Mouse (Mus musculus) stomach, postnatal 0 days (tissue): ENCODE measurements around the gene Gpr68. TPM values are rescaled to one million over a fixed set of nuclear protein-coding genes. Genes with fewer than 3 reads are reported as not detected.

Source experiments
- ATAC-seq: fragments of 200-750 bp; cut with Nextera tagmentation; 2 replicates; pipeline ENCODE4 v1.8.0; 2017; ENCODE audit not compliant: low FRiP score, low TSS enrichment
- DNase-seq: peaks from one replicate; pipeline ENCODE4 v3.0.0-alpha.2; 2016; ENCODE audit warnings: low spot score
- H3K27ac ChIP-seq: fragments of 300-500 bp; sonication (generic); replicated peaks from 2 replicates; pipeline ENCODE4 v1.5.1; 2014; ENCODE audit warnings: mild to moderate bottlenecking, control low read depth
- H3K27me3 ChIP-seq: fragments of 300-500 bp; sonication (generic); 2 replicates; pipeline ENCODE4 v1.6.1; 2014; ENCODE audit warnings: low read length; ENCODE audit not compliant: control insufficient read depth, insufficient read depth
- H3K36me3 ChIP-seq: fragments of 300-500 bp; sonication (generic); 2 replicates; pipeline ENCODE4 v1.6.1; 2014; ENCODE audit warnings: low read length, mixed read lengths; ENCODE audit not compliant: control insufficient read depth, insufficient read depth
- H3K4me1 ChIP-seq: fragments of 300-500 bp; sonication (generic); replicated peaks from 2 replicates; pipeline ENCODE4 v1.6.1; 2014; ENCODE audit warnings: antibody characterized with exemption; ENCODE audit not compliant: control insufficient read depth, insufficient read depth
- H3K4me2 ChIP-seq: fragments of 300-500 bp; sonication (generic); replicated peaks from 2 replicates; pipeline ENCODE4 v1.6.1; 2014; ENCODE audit warnings: low read depth, mild to moderate bottlenecking, control low read depth, moderate library complexity
- H3K4me3 ChIP-seq: fragments of 300-500 bp; sonication (generic); 2 replicates; pipeline ENCODE4 v1.5.1; 2014; ENCODE audit warnings: low read depth, low read length, control low read depth
- H3K9ac ChIP-seq: fragments of 300-500 bp; sonication (generic); 2 replicates; pipeline ENCODE4 v1.6.1; 2014; ENCODE audit warnings: mild to moderate bottlenecking, low read length, control low read depth, mixed read lengths
- H3K9me3 ChIP-seq: fragments of 300-500 bp; sonication (generic); 2 replicates; pipeline ENCODE4 v1.6.1; 2016; ENCODE audit warnings: low read length; ENCODE audit not compliant: control insufficient read depth
- CTCF ChIP-seq: IDR thresholded peaks from 2 replicates; pipeline ENCODE4 v1.5.1; 2016; ENCODE audit warnings: antibody characterized with exemption, low read depth, mild to moderate bottlenecking, moderate library complexity
- EP300 ChIP-seq: optimal IDR thresholded peaks from 2 replicates; pipeline ENCODE3; 2016; ENCODE audit warnings: antibody characterized with exemption
- WGBS: fragments of 180-500 bp; shearing (Covaris S2); extraction: QIAGEN DNeasy Blood & Tissue Kit; methylation state at CpG from one replicate; pipeline ENCODE4 v1.1.7; 2014; 5-methylcytosine and 5-hydroxymethylcytosine counted together
- polyA plus RNA-seq: library from polyadenylated mRNA; unstranded; fragments of >200 nt; fragmentation: Nextera tagmentation; extraction: Ambion mirVana; gene quantifications from 2 replicates; pipeline ENCODE4 v1.2.1, GENCODE M21; 2015

The Gpr68 gene
- polyA plus RNA-seq, 1 experiment from 2014 or later, result 0.44 TPM

GRCm38 (mm10) chr12:100865072-100865471 is 42.9 kb downstream of the Gpr68 start:
- Histone ChIP-seq H3K4me3 (no peak overlapping the region), H3K36me3 (no peaks in the 10 kb centered on the region), H3K4me1 (no peaks in the 10 kb centered on the region), H3K4me2 (no peak overlapping the region), H3K27me3 (no peaks in the 10 kb centered on the region), H3K9me3 (no peaks in the 10 kb centered on the region), H3K27ac (no peak overlapping the region), H3K9ac (no peak overlapping the region)
- no peak for TF ChIP-seq CTCF
- TF ChIP-seq EP300, result no peak
- no peak for ATAC-seq
- DNase-seq, result no peak

- no peaks in the 10 kb centered on the region for H3K4me1 ChIP-seq
- H3K4me2 ChIP-seq, result no peak overlapping the region
- ATAC-seq (peak; percentile 73), DNase-seq (peak; percentile 60)
- TF ChIP-seq EP300 (no peak), CTCF (peak; percentile 43)
- no peak overlapping the region for H3K4me3 ChIP-seq
- H3K27ac ChIP-seq, result no peak overlapping the region
- H3K9me3 ChIP-seq, result no peaks in the 10 kb centered on the region
- H3K27me3 ChIP-seq, result no peaks in the 10 kb centered on the region
- no peaks in the 10 kb centered on the region for H3K36me3 ChIP-seq
- WGBS, result 75% methylated on average over 3 of the region's 3 CpGs
- no peak overlapping the region for H3K9ac ChIP-seq
Measured at GRCm38 (mm10) chr12:100862856-100863446, 45.0 kb downstream of the Gpr68 start.

GRCm38 (mm10) chr12:100862272-100862671 is 45.7 kb downstream of the Gpr68 start:
- Histone ChIP-seq H3K4me3 (no peak overlapping the region), H3K27ac (no peak overlapping the region), H3K9ac (no peak overlapping the region), H3K27me3 (no peaks in the 10 kb centered on the region), H3K4me2 (no peak overlapping the region), H3K9me3 (no peaks in the 10 kb centered on the region), H3K36me3 (no peaks in the 10 kb centered on the region), H3K4me1 (no peaks in the 10 kb centered on the region)
- 66% methylated on average over 3 of the region's 3 CpGs for WGBS
- ATAC-seq (no peak), DNase-seq (no peak)
- TF ChIP-seq CTCF (no peak), EP300 (no peak)

- Histone ChIP-seq H3K4me3 (no peak overlapping the region), H3K9ac (no peak overlapping the region), H3K4me1 (no peaks in the 10 kb centered on the region), H3K27me3 (no peaks in the 10 kb centered on the region), H3K4me2 (no peak overlapping the region), H3K36me3 (no peaks in the 10 kb centered on the region), H3K27ac (no peak overlapping the region), H3K9me3 (no peaks in the 10 kb centered on the region)
- TF ChIP-seq CTCF (no peak), EP300 (no peak)
- DNase-seq (no peak), ATAC-seq (peak; percentile 49; the same call in 1 of the 2 replicates)
- 64% methylated on average over 7 of the region's 7 CpGs for WGBS
Measured at GRCm38 (mm10) chr12:100857791-100858190, 50.2 kb downstream of the Gpr68 start.

GRCm38 (mm10) chr12:100856337-100856736 is 51.7 kb downstream of the Gpr68 start:
- 89% methylated on average over 2 of the region's 2 CpGs for WGBS
- Histone ChIP-seq H3K9ac (no peak overlapping the region), H3K4me3 (no peak overlapping the region), H3K27ac (no peak overlapping the region), H3K4me1 (no peaks in the 10 kb centered on the region), H3K36me3 (no peaks in the 10 kb centered on the region), H3K4me2 (no peak overlapping the region), H3K9me3 (no peaks in the 10 kb centered on the region), H3K27me3 (no peaks in the 10 kb centered on the region)
- ATAC-seq (no peak), DNase-seq (no peak)
- TF ChIP-seq EP300 (no peak), CTCF (no peak)

- no peak overlapping the region for H3K4me2 ChIP-seq
- no peaks in the 10 kb centered on the region for H3K9me3 ChIP-seq
- 71% methylated on average over 3 of the region's 3 CpGs for WGBS
- H3K4me3 ChIP-seq, result no peak overlapping the region
- H3K36me3 ChIP-seq, result no peaks in the 10 kb centered on the region
- H3K4me1 ChIP-seq, result no peaks in the 10 kb centered on the region
- no peak for TF ChIP-seq EP300
- TF ChIP-seq CTCF, result no peak
- H3K27me3 ChIP-seq, result no peaks in the 10 kb centered on the region
- DNase-seq, result no peak
- no peak overlapping the region for H3K9ac ChIP-seq
- H3K27ac ChIP-seq, result no peak overlapping the region
- no peak for ATAC-seq
Measured at GRCm38 (mm10) chr12:100852370-100852769, 55.6 kb downstream of the Gpr68 start.
